In genomic region chr2:165321381-165321888, GRCm38 (mm10) we compare ENCODE assay signal across 8 mouse cellular contexts. TPM values are rescaled to one million over a fixed set of nuclear protein-coding genes. Genes with fewer than 3 reads are reported as not detected.
DNase-seq lines count a peak whose midpoint lies in the region; ATAC-seq and TF ChIP-seq lines count a peak whose summit lies in the region.

No protein-coding gene starts in this region.

- no peaks in the 10 kb centered on the region for H3K27me3 ChIP-seq in kidney, embryonic 14.5 days (ENCODE audit: control insufficient read depth, insufficient read depth, low read length)
- H3K27me3 ChIP-seq in forebrain, embryonic 16.5 days (replicated peaks; ENCODE audit: control insufficient read depth, insufficient read depth, low read length), result no peaks in the 10 kb centered on the region
- no peaks in the 10 kb centered on the region for H3K27me3 ChIP-seq in liver, embryonic 12.5 days (replicated peaks)

- H3K4me1 ChIP-seq in kidney, embryonic 14.5 days (ENCODE audit: control insufficient read depth, insufficient read depth, low read length), result peaks cover 79% of the 10 kb centered on the region
- peaks cover 21% of the 10 kb centered on the region for H3K4me1 ChIP-seq in bone marrow, adult 2 months (ENCODE audit: control insufficient read depth, insufficient read depth, low read length)
- peaks cover 63% of the 10 kb centered on the region for H3K4me1 ChIP-seq in forebrain, embryonic 16.5 days (replicated peaks; ENCODE audit: control insufficient read depth, insufficient read depth, low read length)
- peaks cover 95% of the 10 kb centered on the region for H3K4me1 ChIP-seq in liver, embryonic 12.5 days

- H3K9ac ChIP-seq in kidney, embryonic 14.5 days (ENCODE audit: low read depth, low read length), result 0 out of 2 replicates have a peak overlapping the region, but pooled peaks have one; percentile 7
- no peak overlapping the region for H3K9ac ChIP-seq in forebrain, embryonic 16.5 days (replicated peaks; ENCODE audit: low read depth, low read length)
- no peak overlapping the region for H3K9ac ChIP-seq in liver, embryonic 12.5 days

- H3K4me2 ChIP-seq in kidney, embryonic 14.5 days (replicated peaks; ENCODE audit: low read depth, low read length), result no peak overlapping the region
- H3K4me2 ChIP-seq in forebrain, embryonic 16.5 days (ENCODE audit: low read length), result no peak overlapping the region
- peak overlapping the region; percentile 19; the same call in 1 of the 2 replicates for H3K4me2 ChIP-seq in liver, embryonic 12.5 days

- no peak for DNase-seq in kidney, adult 8-10 months
- DNase-seq in adrenal gland, postnatal 25 days, result no peak
- DNase-seq in kidney, postnatal 36 days, result no peak

- no peaks in the 10 kb centered on the region; the same call in 1 of the 2 replicates for H3K36me3 ChIP-seq in kidney, embryonic 14.5 days (ENCODE audit: control insufficient read depth, insufficient read depth, low read length)
- H3K36me3 ChIP-seq in forebrain, embryonic 16.5 days (ENCODE audit: control insufficient read depth, insufficient read depth), result no peaks in the 10 kb centered on the region
- no peaks in the 10 kb centered on the region for H3K36me3 ChIP-seq in liver, embryonic 12.5 days

- 43% methylated on average over 8 of the region's 8 CpGs for WGBS in kidney, embryonic 14.5 days
- WGBS in bone marrow, adult 2 months, result 29% methylated on average over 8 of the region's 8 CpGs
- 66% methylated on average over 8 of the region's 8 CpGs for WGBS in forebrain, embryonic 16.5 days
- 63% methylated on average over 8 of the region's 8 CpGs for WGBS in liver, embryonic 12.5 days (ENCODE audit: insufficient replicate concordance)

- TF ChIP-seq POLR2A in bone marrow, adult 2 months (IDR thresholded peaks at IDR 0.05; ENCODE audit: borderline replicate concordance, control insufficient read depth, low read depth, low read length), result no peak

- peak overlapping the region; percentile 67; the same call in 1 of the 2 replicates for H3K27ac ChIP-seq in kidney, embryonic 14.5 days (ENCODE audit: low read depth, low read length)
- peak overlapping the region; percentile 80 for H3K27ac ChIP-seq in bone marrow, adult 2 months (ENCODE audit: control insufficient read depth, insufficient read depth, low read depth, low read length, poor library complexity)
- H3K27ac ChIP-seq in forebrain, embryonic 16.5 days (ENCODE audit: low read length), result peak overlapping the region; percentile 17; the same call in 1 of the 2 replicates
- peak overlapping the region; percentile 59; the same call in 1 of the 2 replicates for H3K27ac ChIP-seq in liver, embryonic 12.5 days

- no peak overlapping the region for H3K4me3 ChIP-seq in kidney, embryonic 14.5 days (ENCODE audit: low read length)
- peak overlapping the region; percentile 1 for H3K4me3 ChIP-seq in bone marrow, adult 2 months (replicated peaks; ENCODE audit: control insufficient read depth, low read depth, low read length)
- H3K4me3 ChIP-seq in forebrain, embryonic 16.5 days (replicated peaks; ENCODE audit: low read length), result no peak overlapping the region
- no peak overlapping the region for H3K4me3 ChIP-seq in liver, embryonic 12.5 days

- no peaks in the 10 kb centered on the region for H3K9me3 ChIP-seq in kidney, embryonic 14.5 days (ENCODE audit: control insufficient read depth, low read length)
- H3K9me3 ChIP-seq in forebrain, embryonic 16.5 days (ENCODE audit: control insufficient read depth, low read length), result no peaks in the 10 kb centered on the region
- no peaks in the 10 kb centered on the region for H3K9me3 ChIP-seq in liver, embryonic 12.5 days (replicated peaks)

- peak; percentile 50 for TF ChIP-seq CTCF in bone marrow, adult 2 months (IDR thresholded peaks at IDR 0.05; ENCODE audit: control insufficient read depth, insufficient read depth, low read length)

- no peak for ATAC-seq in kidney, embryonic 14.5 days (ENCODE audit: low FRiP score, low TSS enrichment)
- ATAC-seq in forebrain, embryonic 16.5 days, result no peak
- ATAC-seq in liver, embryonic 12.5 days, result no peak
- 0 out of 2 replicates have a peak, but pooled peaks have one; percentile 6 for ATAC-seq in monocyte, adult 5-6 weeks (replicated peaks; ENCODE audit: insufficient number of reproducible peaks, low FRiP score, low TSS enrichment, poor library complexity, severe bottlenecking)

RNA-seq across cellular contexts. Expression of gene Elmo2, which starts 4.8 kb away (rescaled TPM):
- 56.9 and 84.1 TPM in 2 replicates for polyA plus RNA-seq in kidney, embryonic 14.5 days (2014; fragmentation: Nextera tagmentation; extraction: Ambion mirVana)
- 11.4 and 29.8 TPM in 2 replicates for polyA plus RNA-seq in bone marrow, adult 2 months (2011; ENCODE audit: insufficient read depth, insufficient read length, low replicate concordance, missing spikeins)
- polyA plus RNA-seq in forebrain, embryonic 16.5 days (2015; fragmentation: Nextera tagmentation; extraction: Ambion mirVana), result 107 and 115 TPM in 2 replicates
- polyA plus RNA-seq in liver, embryonic 12.5 days (2016; fragmentation: Nextera tagmentation; extraction: Ambion mirVana), result 20.5 and 21.7 TPM in 2 replicates
- total RNA-seq in monocyte, adult 5-6 weeks (2017), result 120 to 175 TPM (median 140 TPM) in 3 replicates
- total RNA-seq in adrenal gland, postnatal 25 days (2021), result 27.7 and 27.9 TPM in 2 replicates

RNA-seq across cellular contexts. Expression of gene Slc35c2, which starts 33.8 kb away (rescaled TPM):
- polyA plus RNA-seq in kidney, embryonic 14.5 days (2014; fragmentation: Nextera tagmentation; extraction: Ambion mirVana), result 35.4 and 54.1 TPM in 2 replicates
- polyA plus RNA-seq in bone marrow, adult 2 months (2011; ENCODE audit: insufficient read depth, insufficient read length, low replicate concordance, missing spikeins), result 44.3 and 79.2 TPM in 2 replicates
- 60.3 and 62.4 TPM in 2 replicates for polyA plus RNA-seq in forebrain, embryonic 16.5 days (2015; fragmentation: Nextera tagmentation; extraction: Ambion mirVana)
- 41.6 and 46.2 TPM in 2 replicates for polyA plus RNA-seq in liver, embryonic 12.5 days (2016; fragmentation: Nextera tagmentation; extraction: Ambion mirVana)
- total RNA-seq in monocyte, adult 5-6 weeks (2017), result 40.2 to 52.6 TPM (median 47.2 TPM) in 3 replicates
- total RNA-seq in adrenal gland, postnatal 25 days (2021), result 53.0 and 62.2 TPM in 2 replicates

RNA-seq across cellular contexts. Expression of gene Zfp663, which starts 47.1 kb away (rescaled TPM):
- 0.67 and 0.88 TPM in 2 replicates for polyA plus RNA-seq in kidney, embryonic 14.5 days (2014; fragmentation: Nextera tagmentation; extraction: Ambion mirVana)
- polyA plus RNA-seq in bone marrow, adult 2 months (2011; ENCODE audit: insufficient read depth, insufficient read length, low replicate concordance, missing spikeins), result not detected in 2 replicates
- polyA plus RNA-seq in forebrain, embryonic 16.5 days (2015; fragmentation: Nextera tagmentation; extraction: Ambion mirVana), result 6.3 and 6.6 TPM in 2 replicates
- polyA plus RNA-seq in liver, embryonic 12.5 days (2016; fragmentation: Nextera tagmentation; extraction: Ambion mirVana), result 0.14 TPM in 1 of 2 replicates, not detected in the other
- total RNA-seq in monocyte, adult 5-6 weeks (2017), result not detected in 3 replicates
- total RNA-seq in adrenal gland, postnatal 25 days (2021), result not detected in 2 replicates

Comparison
In these comparisons a context has a peak if more than half of its experiments do, and no peak if none do; other contexts are left out.
1. H3K27ac ChIP-seq: peak in every context shown above with its lines; median percentile 80 in bone marrow, adult 2 months; 67 in kidney, embryonic 14.5 days; 59 in liver, embryonic 12.5 days; 17 in forebrain, embryonic 16.5 days.